Mouse (Mus musculus) stomach, postnatal 0 days (tissue): ENCODE data around the gene Mapk8ip3.

ENCODE experiments used
- CTCF ChIP-seq: IDR thresholded peaks from 2 replicates; pipeline ENCODE4 v1.5.1; 2016; ENCODE audit warnings: antibody characterized with exemption, low read depth, mild to moderate bottlenecking, moderate library complexity
- EP300 ChIP-seq: optimal IDR thresholded peaks from 2 replicates; pipeline ENCODE3; 2016; ENCODE audit warnings: antibody characterized with exemption

GRCm38 (mm10) chr17:24960852-24961715 lies 24.3 kb upstream of the Mapk8ip3 start:
- no peak for TF ChIP-seq EP300
- TF ChIP-seq CTCF = 0 out of 2 replicates have a peak, but pooled peaks have one; percentile 13
